Mouse (Mus musculus) CD4-positive naive resting alpha-beta T cell, adult 76 days (primary cell): Measurements from ENCODE around the gene Fkbp1a. TPM values are rescaled to one million over a fixed set of nuclear protein-coding genes. Genes with fewer than 3 reads are reported as not detected.

ENCODE experiments used
- total RNA-seq: library from RNA; stranded (reverse); gene quantifications from one replicate; pipeline ENCODE4 v1.2.4, GENCODE M21; 2023

Gene Fkbp1a
- total RNA-seq = 155 TPM

DNA sequence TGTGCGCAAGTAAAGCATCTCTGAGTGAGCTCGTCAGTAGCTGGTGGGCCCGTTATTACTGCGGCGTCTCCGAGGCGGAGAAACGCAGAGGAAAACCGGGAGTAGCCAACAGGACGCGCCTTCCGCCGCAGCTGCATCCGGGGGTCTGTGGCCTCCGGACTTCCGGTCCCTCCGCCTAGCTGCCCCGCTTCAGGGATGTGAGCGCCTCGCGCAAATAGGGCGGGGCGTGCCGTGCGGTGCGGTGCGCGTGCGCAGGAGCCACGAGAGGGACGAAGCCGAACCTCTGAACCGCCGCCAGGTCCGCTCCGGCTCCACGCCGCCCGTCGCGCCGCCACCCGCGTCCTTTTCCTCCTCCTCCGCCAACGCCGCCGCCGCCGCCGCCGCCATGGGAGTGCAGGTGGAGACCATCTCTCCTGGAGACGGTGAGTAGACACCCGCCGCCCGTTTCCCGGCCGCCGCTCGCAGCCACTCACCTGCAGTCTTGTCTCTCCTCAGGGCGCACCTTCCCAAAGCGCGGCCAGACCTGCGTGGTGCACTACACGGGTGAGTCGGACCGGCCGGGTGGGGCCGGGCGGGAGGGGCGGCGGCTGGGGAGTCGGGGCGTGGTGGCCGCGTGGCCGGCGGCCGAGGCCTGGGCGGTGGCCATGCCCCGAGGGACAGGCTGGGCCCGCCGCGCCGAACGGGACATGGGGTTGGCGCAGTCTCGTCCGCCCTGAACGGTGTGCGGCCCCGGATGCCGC lies at the start of gene Fkbp1a:
TSS of gene Fkbp1a (plus strand) at position 161 of the 740 bp plus-strand sequence.

DNA sequence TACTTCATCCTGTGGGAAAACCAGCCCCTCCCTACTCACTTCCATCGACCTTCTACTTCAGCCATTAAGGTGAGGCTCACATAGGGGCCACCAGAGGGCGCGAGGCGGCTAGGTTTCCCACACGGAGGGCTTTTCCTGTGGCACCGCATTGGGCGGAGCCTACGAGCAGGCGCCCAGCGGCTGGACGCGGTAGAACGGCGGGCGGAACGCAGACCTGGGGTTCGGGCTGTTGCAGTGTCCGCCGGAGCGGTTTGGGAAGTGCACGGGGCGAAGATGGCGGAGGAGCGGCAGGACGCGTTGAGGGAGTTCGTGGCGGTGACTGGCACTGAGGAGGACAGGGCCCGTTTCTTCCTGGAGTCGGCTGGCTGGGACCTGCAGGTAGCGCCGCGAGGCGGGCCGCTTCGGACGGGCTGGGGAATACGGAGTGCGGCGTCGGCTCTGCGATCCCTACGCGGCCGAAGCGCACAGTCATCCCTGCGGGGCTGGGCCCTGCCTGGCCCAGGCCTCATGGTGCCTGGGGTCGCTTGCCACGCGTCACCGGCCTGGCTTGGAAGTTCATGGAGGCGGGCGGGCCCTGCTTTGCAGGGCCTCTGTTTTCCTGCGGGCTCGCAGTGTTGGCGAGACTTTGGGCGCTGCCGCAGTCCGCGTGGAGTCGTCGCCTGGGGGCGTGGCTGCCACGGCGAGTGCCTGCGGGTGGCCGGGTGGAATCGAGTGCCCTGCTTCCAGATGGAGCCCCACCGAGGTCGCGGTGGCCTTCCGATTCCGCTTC lies 48.1 kb upstream of the Fkbp1a start, which contains the start of gene Nsfl1c:
TSS of gene Nsfl1c (plus strand) at position 148 of the 769 bp plus-strand sequence.

DNA sequence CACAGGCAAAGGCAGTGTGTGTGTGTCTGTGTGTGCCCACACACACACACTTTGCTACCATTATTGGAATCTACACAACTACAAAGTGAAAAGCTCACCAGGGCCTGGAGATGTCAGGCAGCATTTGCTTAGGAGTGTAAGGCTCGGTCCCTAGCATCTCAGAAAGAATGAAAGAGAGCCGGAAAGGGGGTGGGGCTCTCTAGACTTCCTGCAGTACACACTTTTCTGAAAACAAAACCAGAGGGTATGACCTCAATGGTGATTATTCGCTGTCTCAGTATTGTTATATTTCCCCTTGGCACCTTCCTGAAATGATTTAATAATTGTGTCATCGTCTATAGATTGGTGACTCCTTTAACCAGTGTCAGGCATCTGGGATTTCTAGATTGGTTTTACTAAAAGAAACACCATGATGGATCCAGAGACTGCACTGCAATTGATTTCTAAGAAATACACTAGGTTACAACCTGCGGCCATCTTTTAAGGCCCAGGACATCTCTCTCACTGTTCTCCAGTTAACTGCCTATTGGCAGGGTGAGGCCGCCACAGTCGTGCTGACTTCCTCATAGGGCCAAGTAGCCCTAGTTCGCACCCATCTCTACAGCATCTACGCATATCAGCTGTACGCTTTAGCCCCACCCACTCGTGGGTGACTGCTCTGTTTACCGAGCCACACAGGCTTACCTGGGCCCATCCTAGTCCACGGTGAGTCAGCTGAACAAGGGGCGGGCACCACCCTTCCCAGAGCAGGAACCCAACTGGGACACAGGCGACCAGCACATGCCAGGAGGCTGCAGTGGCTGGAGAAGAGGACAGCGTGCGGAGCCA lies 29.8 kb downstream of the Fkbp1a start, which contains the start of gene Sdcbp2:
TSS of gene Sdcbp2 (plus strand) at position 750 of the 828 bp plus-strand sequence.

Other genes with a start within 250 kb of the Fkbp1a start
- not detected for gene 4921509C19Rik, start 66.3 kb upstream of the Fkbp1a start, total RNA-seq
- 158 TPM for gene Nsfl1c, start 48.3 kb upstream of the Fkbp1a start, total RNA-seq
- 7.9 TPM for gene Sdcbp2, start 30.1 kb downstream of the Fkbp1a start, total RNA-seq
- 9.2 TPM for gene Snph, start 90.1 kb downstream of the Fkbp1a start, total RNA-seq
- gene Rad21l, start 126.0 kb downstream of the Fkbp1a start, total RNA-seq = not detected
- gene Tmem74b, start 159.5 kb downstream of the Fkbp1a start, total RNA-seq = not detected
- 53.2 TPM for gene Psmf1, start 201.7 kb downstream of the Fkbp1a start, total RNA-seq